Mouse (Mus musculus) myocyte (in vitro differentiated cells): Measurements from ENCODE around the gene Zfp661. TPM values are rescaled to one million over a fixed set of nuclear protein-coding genes. Genes with fewer than 3 reads are reported as not detected.
A peak's percentile ranks its signal among the peaks of the same experiment; 100 is the strongest.

Source experiments
- H3K27me3 ChIP-seq: one replicate; pipeline ENCODE4 v1.6.1; 2011; ENCODE audit not compliant: control insufficient read depth, insufficient read depth, insufficient read length
- H3K36me3 ChIP-seq: one replicate; pipeline ENCODE4 v1.6.1; 2011; ENCODE audit not compliant: control insufficient read depth, insufficient read depth
- H3K4me2 ChIP-seq: one replicate; pipeline ENCODE4 v1.6.1; 2011; ENCODE audit warnings: low read depth, control low read depth
- H3K4me3 ChIP-seq: one replicate; pipeline ENCODE4 v1.5.1; 2011; ENCODE audit warnings: mild to moderate bottlenecking, control low read depth, moderate library complexity
- H3K79me2 ChIP-seq: one replicate; pipeline ENCODE4 v1.6.1; 2011; ENCODE audit not compliant: control insufficient read depth, insufficient read depth
- H3ac ChIP-seq: one replicate; pipeline ENCODE4 v1.6.1; 2011; ENCODE audit not compliant: control insufficient read depth, insufficient read length
- CEBPB ChIP-seq: IDR thresholded peaks from 2 replicates; pipeline ENCODE4 v1.6.1; 2011; ENCODE audit warnings: mild to moderate bottlenecking, moderate library complexity; ENCODE audit not compliant: poor library complexity, insufficient read depth, severe bottlenecking
- E2F4 ChIP-seq: IDR thresholded peaks from one replicate; pipeline ENCODE4 v1.6.1; 2011; ENCODE audit warnings: mild to moderate bottlenecking, control low read depth, moderate library complexity; ENCODE audit not compliant: insufficient read depth
- MAX ChIP-seq: IDR thresholded peaks from one replicate; pipeline ENCODE4 v1.6.1; 2011; ENCODE audit warnings: low read depth, mild to moderate bottlenecking, control low read depth
- MYOD1 ChIP-seq, 3 experiments: IDR thresholded peaks; one replicate each; pipeline ENCODE4 v1.6.1; 2011; ENCODE audit warnings: control low read depth in 2 of 3, low read depth in 2 of 3, mild to moderate bottlenecking in 2 of 3, moderate library complexity in 1 of 3; ENCODE audit not compliant: insufficient read length in 2 of 3, control insufficient read depth in 1 of 3
- MYOG ChIP-seq, 3 experiments: IDR thresholded peaks; one replicate each; pipeline ENCODE4 v1.6.1; 2011; ENCODE audit warnings: control low read depth in 2 of 3, low read depth in 2 of 3, mild to moderate bottlenecking in 2 of 3; ENCODE audit not compliant: insufficient read length in 2 of 3, control insufficient read depth in 1 of 3, insufficient read depth in 1 of 3
- POLR2A ChIP-seq: IDR thresholded peaks from one replicate; pipeline ENCODE4 v1.6.1; 2011; ENCODE audit warnings: low read depth, mild to moderate bottlenecking, control low read depth, moderate library complexity; ENCODE audit not compliant: insufficient read length
- POLR2AphosphoS2 ChIP-seq: IDR thresholded peaks from one replicate; pipeline ENCODE4 v1.6.1; 2011; ENCODE audit warnings: low read depth, control low read depth; ENCODE audit not compliant: insufficient read length
- REST ChIP-seq: IDR thresholded peaks from one replicate; pipeline ENCODE4 v1.6.1; 2011; ENCODE audit warnings: mild to moderate bottlenecking, control low read depth, moderate library complexity; ENCODE audit not compliant: insufficient read depth, insufficient read length
- SRF ChIP-seq: IDR thresholded peaks from one replicate; pipeline ENCODE4 v1.6.1; 2011; ENCODE audit warnings: low read depth; ENCODE audit not compliant: control insufficient read depth, insufficient read length
- TCF12 ChIP-seq: IDR thresholded peaks from one replicate; pipeline ENCODE4 v1.6.1; 2011; ENCODE audit warnings: mild to moderate bottlenecking, control low read depth; ENCODE audit not compliant: poor library complexity, insufficient read depth, severe bottlenecking
- TCF3 ChIP-seq: IDR thresholded peaks from one replicate; pipeline ENCODE4 v1.6.1; 2011; ENCODE audit warnings: low read depth, control low read depth; ENCODE audit not compliant: insufficient read length
- USF1 ChIP-seq: IDR thresholded peaks from one replicate; pipeline ENCODE4 v1.6.1; 2011; ENCODE audit warnings: low read depth, mild to moderate bottlenecking, control low read depth, moderate library complexity
- polyA plus RNA-seq: library from polyadenylated mRNA; unstranded; fragments of >200 nt; fragmentation: generic; extraction: Trizol; gene quantifications from one replicate; pipeline ENCODE4 v1.2.1, GENCODE M21; 2012; ENCODE audit warnings: missing spikeins

The Zfp661 gene
- polyA plus RNA-seq, 1 experiment, result 1.4 TPM

DNA sequence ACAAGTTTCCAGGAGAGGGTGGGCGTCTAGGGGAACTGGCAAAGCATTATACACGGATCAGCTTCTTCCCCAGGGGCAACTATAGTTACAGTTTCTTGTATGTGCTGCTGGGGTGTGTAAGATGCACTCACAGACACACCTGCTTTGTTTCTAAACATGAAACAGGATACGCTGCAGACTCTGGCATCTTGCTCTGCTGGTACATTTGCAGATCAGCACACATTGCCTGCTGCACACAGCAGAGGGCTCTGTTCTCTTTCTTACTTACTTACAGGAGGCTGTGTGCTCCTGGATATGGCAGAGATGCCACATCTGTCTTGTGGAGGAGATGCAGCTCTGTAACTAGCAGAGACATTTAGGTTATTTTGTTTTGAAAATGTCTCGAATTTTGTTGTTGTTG lies 3.9 kb upstream of the Zfp661 start:
- Histone ChIP-seq H3K79me2 (peaks cover 17% of the 10 kb centered on the region), H3K36me3 (no peaks in the 10 kb centered on the region), H3K27me3 (no peaks in the 10 kb centered on the region), H3K4me2 (no peak overlapping the region), H3ac (no peak overlapping the region), H3K4me3 (no peak overlapping the region)
- no peak for TF ChIP-seq TCF3
- TF ChIP-seq E2F4, result no peak
- no peak for TF ChIP-seq POLR2A
- TF ChIP-seq SRF, result no peak
- no peak for TF ChIP-seq MAX
- TF ChIP-seq CEBPB, result no peak
- TF ChIP-seq REST, result no peak
- no peak for TF ChIP-seq MYOD1 (IDR thresholded peaks at IDR 0.05; ENCODE audit: control insufficient read depth in 1 of 3, insufficient read length in 2 of 3, low read depth in 2 of 3)
- no peak for TF ChIP-seq MYOG (IDR thresholded peaks at IDR 0.05; ENCODE audit: control insufficient read depth in 1 of 3, insufficient read depth in 1 of 3, insufficient read length in 2 of 3, low read depth in 2 of 3)
- TF ChIP-seq USF1, result no peak
- TF ChIP-seq TCF12, result no peak

- Histone ChIP-seq H3ac (no peak overlapping the region), H3K4me2 (no peak overlapping the region), H3K27me3 (no peaks in the 10 kb centered on the region), H3K36me3 (no peaks in the 10 kb centered on the region), H3K4me3 (no peak overlapping the region), H3K79me2 (peaks cover 17% of the 10 kb centered on the region)
- TF ChIP-seq TCF12, result no peak
- no peak for TF ChIP-seq MAX
- no peak for TF ChIP-seq POLR2A
- TF ChIP-seq POLR2AphosphoS2, result no peak
- no peak for TF ChIP-seq SRF
- no peak for TF ChIP-seq MYOD1 (IDR thresholded peaks at IDR 0.05; ENCODE audit: control insufficient read depth in 1 of 3, insufficient read length in 2 of 3, low read depth in 2 of 3)
- no peak for TF ChIP-seq CEBPB
- no peak for TF ChIP-seq E2F4
- TF ChIP-seq TCF3, result no peak
- TF ChIP-seq MYOG (IDR thresholded peaks at IDR 0.05; ENCODE audit: control insufficient read depth in 1 of 3, insufficient read depth in 1 of 3, insufficient read length in 2 of 3, low read depth in 2 of 3), result no peak
- TF ChIP-seq REST, result no peak
- no peak for TF ChIP-seq USF1
These were observed 3.3 kb upstream of the Zfp661 start for GRCm38 (mm10) chr2:127590204-127590603.

DNA sequence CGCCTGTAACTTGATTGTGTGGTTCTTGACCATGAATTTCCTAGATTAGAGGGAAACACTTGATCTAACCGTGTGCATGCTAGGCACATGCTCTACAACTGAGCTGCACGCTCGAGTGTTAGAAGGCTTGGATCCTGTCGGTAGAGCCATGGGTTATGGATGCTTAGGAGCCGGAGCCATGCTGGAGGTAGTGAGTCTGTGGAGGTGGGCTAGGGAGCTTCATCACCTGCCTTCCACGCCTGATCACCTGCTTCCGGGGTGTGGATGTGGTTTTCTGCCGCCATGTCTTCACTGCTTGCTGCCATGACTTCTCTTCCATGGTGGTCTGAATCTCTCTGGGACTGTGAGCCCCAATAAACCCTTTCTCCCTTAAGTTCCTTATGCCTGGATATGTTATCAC lies 2.0 kb upstream of the Zfp661 start:
- H3K4me3 ChIP-seq, result peak overlapping the region; percentile 98
- TF ChIP-seq MYOG (IDR thresholded peaks at IDR 0.05; ENCODE audit: control insufficient read depth in 1 of 3, insufficient read depth in 1 of 3, insufficient read length in 2 of 3, low read depth in 2 of 3) (no peak), MAX (no peak), TCF3 (no peak), TCF12 (no peak), MYOD1 (IDR thresholded peaks at IDR 0.05; ENCODE audit: control insufficient read depth in 1 of 3, insufficient read length in 2 of 3, low read depth in 2 of 3) (no peak), CEBPB (no peak), POLR2AphosphoS2 (no peak), E2F4 (no peak), POLR2A (no peak)
- no peaks in the 10 kb centered on the region for H3K27me3 ChIP-seq
- no peaks in the 10 kb centered on the region for H3K36me3 ChIP-seq
- no peak overlapping the region for H3ac ChIP-seq
- peaks cover 17% of the 10 kb centered on the region for H3K79me2 ChIP-seq
- H3K4me2 ChIP-seq, result no peak overlapping the region

- no peak for TF ChIP-seq CEBPB
- no peak for TF ChIP-seq MYOG (IDR thresholded peaks at IDR 0.05; ENCODE audit: control insufficient read depth in 1 of 3, insufficient read depth in 1 of 3, insufficient read length in 2 of 3, low read depth in 2 of 3)
- no peak for TF ChIP-seq MYOD1 (IDR thresholded peaks at IDR 0.05; ENCODE audit: control insufficient read depth in 1 of 3, insufficient read length in 2 of 3, low read depth in 2 of 3)
- TF ChIP-seq POLR2A, result no peak
- no peak for TF ChIP-seq TCF12
- TF ChIP-seq MAX, result no peak
- TF ChIP-seq REST, result no peak
- no peak for TF ChIP-seq USF1
- TF ChIP-seq SRF, result no peak
- no peak for TF ChIP-seq E2F4
- TF ChIP-seq TCF3, result no peak
- TF ChIP-seq POLR2AphosphoS2, result no peak
- Histone ChIP-seq H3K27me3 (no peaks in the 10 kb centered on the region), H3K79me2 (peaks cover 17% of the 10 kb centered on the region), H3K4me2 (peak overlapping the region; percentile 85), H3K4me3 (peak overlapping the region; percentile 98), H3ac (peak overlapping the region; percentile 100), H3K36me3 (no peaks in the 10 kb centered on the region)
These were observed 585 bp upstream of the Zfp661 start for GRCm38 (mm10) chr2:127587514-127587844.

DNA sequence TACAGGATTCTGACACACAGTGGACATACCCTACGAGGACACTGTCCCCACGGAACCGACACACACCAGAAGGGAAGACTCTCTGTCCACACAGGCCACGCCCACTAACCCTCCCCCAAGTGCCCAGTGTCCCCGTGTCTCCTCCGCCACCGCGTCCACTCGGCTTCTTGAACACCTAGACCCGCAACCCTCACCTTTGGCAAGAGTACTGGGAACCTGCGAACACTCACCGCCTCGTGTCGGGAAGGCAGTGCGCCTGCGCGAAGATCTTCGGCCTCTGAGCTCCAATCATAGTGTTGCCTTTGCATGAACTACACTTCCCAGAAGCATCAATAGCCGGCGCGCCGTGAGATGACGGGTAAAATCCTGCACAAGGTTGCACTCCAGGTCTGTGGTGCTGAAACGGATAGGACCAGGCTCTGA lies 2.4 kb downstream of the Zfp661 start:
- peak overlapping the region; percentile 77 for H3ac ChIP-seq
- H3K27me3 ChIP-seq, result no peaks in the 10 kb centered on the region
- H3K36me3 ChIP-seq, result no peaks in the 10 kb centered on the region
- peaks cover 17% of the 10 kb centered on the region for H3K79me2 ChIP-seq
- peak overlapping the region; percentile 30 for H3K4me3 ChIP-seq
- TF ChIP-seq REST (peak; percentile 91), TCF3 (no peak), MAX (peak; percentile 13), MYOG (IDR thresholded peaks at IDR 0.05; ENCODE audit: control insufficient read depth in 1 of 3, insufficient read depth in 1 of 3, insufficient read length in 2 of 3, low read depth in 2 of 3) (no peak), POLR2AphosphoS2 (peak; percentile 74), TCF12 (no peak), MYOD1 (IDR thresholded peaks at IDR 0.05; ENCODE audit: control insufficient read depth in 1 of 3, insufficient read length in 2 of 3, low read depth in 2 of 3) (no peak), SRF (peak; percentile 77), USF1 (no peak), POLR2A (peak; percentile 88), CEBPB (no peak)
- peak overlapping the region; percentile 90 for H3K4me2 ChIP-seq
